Mouse (Mus musculus) layer of hippocampus, postnatal 25 days (tissue): ENCODE data around the gene Rpgrip1. TPM values are rescaled to one million over a fixed set of nuclear protein-coding genes. Genes with fewer than 3 reads are reported as not detected.

Experiments
- DNase-seq, 2 experiments: peaks; one replicate each; pipeline ENCODE4 v3.0.0; 2022; ENCODE audit warnings: mixed read lengths in 2 of 2, low spot score in 1 of 2; ENCODE audit errors: extremely low spot score in 1 of 2
- total RNA-seq, 2 experiments: library from RNA; stranded (reverse); gene quantifications; 2 replicates each; pipeline ENCODE4 v1.2.3; 2021

The Rpgrip1 gene
- total RNA-seq, 2 experiments from 2014 or later = 0.84 to 1.9 TPM

DNA sequence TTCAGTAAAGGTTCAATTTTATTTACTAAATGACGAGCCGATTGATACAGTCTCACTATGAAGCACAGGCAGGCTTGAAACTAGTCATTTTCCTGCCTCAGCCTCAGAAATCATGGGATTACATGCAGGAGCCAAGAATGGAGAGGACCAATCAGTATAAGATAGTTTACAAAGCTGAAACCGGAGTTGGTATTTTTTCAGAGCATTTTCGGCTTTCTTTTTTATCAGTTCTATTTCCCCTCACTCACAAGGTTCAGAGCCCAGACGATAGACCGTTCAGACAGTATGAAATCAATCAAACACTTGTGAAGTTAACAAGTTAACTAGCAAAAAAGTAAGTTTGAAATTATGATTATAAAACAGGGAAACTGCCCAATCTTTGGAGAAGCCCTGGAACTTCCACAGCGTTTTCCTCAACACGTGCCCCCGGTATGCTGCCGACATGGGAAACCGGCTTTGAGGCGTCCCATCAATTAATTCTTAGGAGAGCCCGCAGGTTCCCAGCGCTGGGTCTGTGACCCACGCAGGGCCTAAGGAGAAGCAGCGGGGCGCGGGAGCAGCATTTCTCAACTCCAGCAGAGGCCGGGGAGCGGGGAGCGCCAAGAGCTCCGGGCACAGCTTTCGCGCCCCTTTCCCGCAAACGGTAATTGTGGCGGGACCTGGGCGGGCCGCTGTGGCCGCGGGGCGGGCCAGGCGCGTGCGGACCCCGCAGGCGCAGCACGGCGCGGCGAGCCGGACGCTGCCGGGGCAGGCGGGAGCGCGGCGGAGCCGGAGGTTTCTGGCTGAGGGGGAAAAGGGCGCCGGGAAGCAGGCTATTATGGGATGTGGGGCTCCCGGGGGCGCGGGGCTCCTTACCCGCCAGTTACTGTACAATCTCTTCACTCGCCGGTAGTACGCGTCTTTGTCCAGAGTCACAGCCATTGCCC is 86.0 kb downstream of the Rpgrip1 start:
- peak; percentile 11 to 15 for DNase-seq

DNA sequence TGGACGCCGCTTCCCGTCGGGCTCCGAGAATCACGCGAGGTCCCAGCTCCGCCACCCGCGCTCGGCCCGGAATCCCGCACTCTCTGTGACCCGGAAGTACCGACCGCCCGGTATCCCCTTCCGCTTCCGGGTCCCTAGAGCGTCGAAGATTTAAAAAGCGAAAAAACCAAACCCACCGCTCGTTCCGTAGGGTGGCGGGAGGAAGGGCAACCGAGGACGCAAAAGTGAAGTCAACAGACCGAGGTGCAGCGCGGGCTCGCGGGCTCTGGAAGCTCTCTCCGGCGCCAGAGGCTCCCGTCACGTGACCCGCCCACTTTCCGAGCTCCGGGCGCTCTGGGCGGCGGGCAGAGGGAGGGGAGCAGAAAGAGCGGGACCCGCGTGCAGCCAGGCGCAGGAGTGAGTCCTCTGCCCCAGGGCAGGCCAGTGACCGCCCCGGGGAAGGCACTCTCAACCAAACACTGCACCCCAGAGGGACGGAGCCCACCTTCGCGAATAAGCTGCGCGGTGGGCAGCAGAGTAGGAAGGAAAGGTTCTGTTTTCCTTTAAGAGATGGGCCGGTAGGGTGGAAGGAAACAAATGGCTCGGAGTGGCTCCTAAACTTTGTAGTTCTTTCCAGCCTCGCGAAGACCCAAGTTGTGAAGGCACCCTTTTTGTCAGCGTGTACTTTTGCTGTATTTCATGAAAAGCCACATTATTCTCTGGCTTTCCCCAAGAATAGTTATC is 86.8 kb downstream of the Rpgrip1 start, which contains the start of gene Supt16:
Supt16 (minus strand) TSS at position 261 of the 723 bp plus-strand sequence.
- peak; percentile 64 to 79 for DNase-seq

DNA sequence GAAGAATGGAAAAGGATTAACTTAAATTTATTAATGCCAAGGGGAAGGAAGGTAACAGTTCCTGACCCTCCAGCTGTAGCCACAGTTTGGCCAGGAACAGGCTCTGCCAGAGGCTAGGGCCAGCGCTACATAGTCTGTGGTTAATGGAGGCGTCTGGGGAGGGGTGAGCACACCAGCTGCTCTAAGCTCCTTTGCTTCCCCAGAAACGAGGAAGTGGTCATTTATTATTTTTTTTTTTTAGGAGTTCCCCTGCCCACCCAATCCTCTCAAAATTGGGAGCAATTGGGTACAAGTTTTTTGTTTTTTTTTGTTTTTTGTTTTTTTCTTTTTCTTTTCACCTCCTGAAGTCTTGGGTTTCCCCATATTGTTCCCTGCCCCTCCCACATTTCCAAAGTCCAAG is 87.6 kb downstream of the Rpgrip1 start:
- DNase-seq = no peak

DNA sequence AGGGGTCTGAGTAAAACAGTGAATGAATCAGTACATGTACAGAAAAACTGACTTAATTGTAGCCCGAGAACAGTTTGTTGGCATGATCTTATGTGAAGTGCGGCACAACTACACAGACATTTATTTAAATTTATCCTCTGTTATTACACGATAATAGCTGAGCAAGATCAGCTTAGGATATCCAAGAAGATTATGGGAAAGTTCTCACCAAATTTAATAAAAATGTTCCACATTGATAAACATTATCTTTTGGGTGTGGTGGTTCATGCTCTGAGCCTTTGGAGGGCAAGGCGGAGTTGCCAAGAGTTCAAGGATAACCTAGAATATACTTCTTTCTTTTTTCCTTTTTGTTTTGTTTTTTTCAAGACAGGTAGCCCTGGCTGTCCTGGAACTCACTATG is 88.9 kb downstream of the Rpgrip1 start:
- DNase-seq = no peak

Other genes starting within 250 kb of the Rpgrip1 start
- gene Mettl17, start 225.9 kb upstream of the Rpgrip1 start, total RNA-seq = 10 to 100 TPM; 25.2 to 38.9 TPM
- 1 to 10 TPM; 4.8 to 6.6 TPM for gene Slc39a2, start 217.8 kb upstream of the Rpgrip1 start, total RNA-seq
- 100 to 1,000 TPM; 823 to 845 TPM for gene Ndrg2, start 196.5 kb upstream of the Rpgrip1 start, total RNA-seq
- not detected for gene Tppp2, start 192.3 kb upstream of the Rpgrip1 start, total RNA-seq
- not detected for gene Rnase13, start 187.9 kb upstream of the Rpgrip1 start, total RNA-seq
- 10 to 100 TPM; 27.1 to 40.5 TPM for gene Arhgef40, start 126.0 kb upstream of the Rpgrip1 start, total RNA-seq
- 1 to 10 TPM in 1 of 2 experiments, under 1 TPM in 1; 0.54 to 1.8 TPM for gene Tmem253, start 95.0 kb upstream of the Rpgrip1 start, total RNA-seq
- 10 to 100 TPM; 36.0 to 39.0 TPM for gene Zfp219, start 90.0 kb upstream of the Rpgrip1 start, total RNA-seq
- gene Olfr221, start 68.2 kb upstream of the Rpgrip1 start, total RNA-seq = not detected
- gene Hnrnpc, start 6.7 kb upstream of the Rpgrip1 start, total RNA-seq = 100 to 1,000 TPM; 253 to 273 TPM
- 10 to 100 TPM; 50.2 to 50.9 TPM for gene Supt16, start 86.7 kb downstream of the Rpgrip1 start, total RNA-seq
- gene Chd8, start 147.1 kb downstream of the Rpgrip1 start, total RNA-seq = 100 to 1,000 TPM; 104 to 123 TPM
- gene Tox4, start 168.4 kb downstream of the Rpgrip1 start, total RNA-seq = 10 to 100 TPM; 57.1 to 57.5 TPM
- 10 to 100 TPM; 36.0 to 38.2 TPM for gene Rab2b, start 168.8 kb downstream of the Rpgrip1 start, total RNA-seq
- gene Mettl3, start 194.4 kb downstream of the Rpgrip1 start, total RNA-seq = 10 to 100 TPM; 39.1 to 48.8 TPM
- 10 to 100 TPM; 44.9 to 48.8 TPM for gene Sall2, start 218.1 kb downstream of the Rpgrip1 start, total RNA-seq
- not detected for gene Olfr1513, start 245.7 kb downstream of the Rpgrip1 start, total RNA-seq